ENCODE assay signal across 9 mouse cellular contexts in genomic region chr10:105571831-105572230, GRCm38 (mm10). TPM values are rescaled to one million over a fixed set of nuclear protein-coding genes. Genes with fewer than 3 reads are reported as not detected.
DNase-seq lines count a peak whose midpoint lies in the region; ATAC-seq lines count a peak whose summit lies in the region.
"Had no signal": no experiment of that assay in that cellular context is flagged by ENCODE, and none has a peak within 500 bp of the region (broad histone marks: within the 10 kb centered on the region; RNA-seq: fewer than 3 reads in every experiment).

No protein-coding gene starts in this region.

- ATAC-seq in liver, embryonic 12.5 days: no peak
- no peak for ATAC-seq in megakaryocyte progenitor cell, adult 5-6 weeks (replicated peaks; ENCODE audit: poor library complexity)
- ATAC-seq in erythroblast, adult 5-6 weeks (replicated peaks; ENCODE audit: low FRiP score, poor library complexity, severe bottlenecking): no peak

- H3K9ac ChIP-seq in liver, embryonic 12.5 days: no peak overlapping the region

- H3K36me3 ChIP-seq in liver, embryonic 12.5 days: no peaks in the 10 kb centered on the region

- no peaks in the 10 kb centered on the region for H3K9me3 ChIP-seq in liver, embryonic 12.5 days (replicated peaks)

- intact Hi-C loops in gastrocnemius, postnatal 14 days (cut with DNase I; ENCODE audit: low total_unique reads): no loop called here

- WGBS in liver, embryonic 12.5 days (ENCODE audit: insufficient replicate concordance): 69% methylated on average over 4 of the region's 4 CpGs

- peak overlapping the region; percentile 98 for H3K4me2 ChIP-seq in liver, embryonic 12.5 days

- no peak overlapping the region for H3K27ac ChIP-seq in liver, embryonic 12.5 days

- H3K27me3 ChIP-seq in liver, embryonic 12.5 days (replicated peaks): peaks cover 12% of the 10 kb centered on the region; the same call in 1 of the 2 replicates

- peaks cover 32% of the 10 kb centered on the region for H3K4me1 ChIP-seq in liver, embryonic 12.5 days

- peak; percentile 13 for DNase-seq in gastrocnemius, postnatal 25 days
- no peak for DNase-seq in gastrocnemius, postnatal 14 days
- peak; percentile 15 for DNase-seq in right cerebral cortex, adult 18-20 months
- DNase-seq in right cerebral cortex, postnatal 14 days: no peak
- DNase-seq in layer of hippocampus, postnatal 10 days (ENCODE audit: low spot score in 2 of 2): no peak
- DNase-seq: lung, postnatal 14 days had no signal

- H3K4me3 ChIP-seq in liver, embryonic 12.5 days: peak overlapping the region; percentile 77

RNA-seq across cellular contexts. Expression of gene Tmtc2, which starts 2.4 kb away (rescaled TPM):
- total RNA-seq in gastrocnemius, postnatal 25 days (2021): 1 to 10 TPM; 1.2 to 1.3 TPM
- 1 to 10 TPM; 2.4 to 3.5 TPM for total RNA-seq in gastrocnemius, postnatal 14 days (2021)
- polyA plus RNA-seq in liver, embryonic 12.5 days (2016; fragmentation: Nextera tagmentation; extraction: Ambion mirVana): 2.8 TPM in 2 replicates
- total RNA-seq in megakaryocyte progenitor cell, adult 5-6 weeks (2015): 0.39 and 0.99 TPM in 2 replicates
- total RNA-seq in megakaryocyte progenitor cell, adult 5-6 weeks (2017): 0.34 and 0.62 TPM in 2 replicates
- not detected in 2 replicates for total RNA-seq in erythroblast, adult 5-6 weeks (2015; ENCODE audit: low replicate concordance)
- total RNA-seq in erythroblast, adult 5-6 weeks (2017; ENCODE audit: low replicate concordance): 1.4 TPM in 1 of 2 replicates, not detected in the other
- total RNA-seq in layer of hippocampus, postnatal 10 days (2021): 10 to 100 TPM; 10.7 to 11.0 TPM

Comparison
In these comparisons a context has a peak if more than half of its experiments do, and no peak if none do; other contexts are left out.
1. DNase-seq: peak in gastrocnemius, postnatal 25 days (single experiment) and right cerebral cortex, adult 18-20 months (single experiment); none in gastrocnemius, postnatal 14 days (single experiment), right cerebral cortex, postnatal 14 days (single experiment) and layer of hippocampus, postnatal 10 days (0 of 2).